Mouse (Mus musculus): Measurements from ENCODE around the gene Ift88. TPM values are rescaled to one million over a fixed set of nuclear protein-coding genes. Genes with fewer than 3 reads are reported as not detected.

Ift88 gene
- total RNA-seq, 2 experiments from 2014 or later: 3.7 to 5.1 TPM

- intact Hi-C loops (cut with DNase I): no loop called here
- no peak for DNase-seq (ENCODE audit: low spot score)
These were observed 131.7 kb downstream of the Ift88 start for GRCm38 (mm10) chr14:57555471-57556070.

- DNase-seq (ENCODE audit: low spot score): no peak
These were observed 133.1 kb downstream of the Ift88 start for GRCm38 (mm10) chr14:57556922-57557321.

GRCm38 (mm10) chr14:57565626-57566025, 141.8 kb downstream of the Ift88 start:
- DNase-seq (ENCODE audit: low spot score): no peak
- intact Hi-C loops (cut with DNase I): no loop called here

More at GRCm38 (mm10) chr14:57556922-57557321, 133.1 kb downstream of the Ift88 start:
- intact Hi-C loops (cut with DNase I): no loop called here

Other genes with a start within 250 kb of the Ift88 start
- gene Cryl1, start 25.5 kb upstream of the Ift88 start, total RNA-seq (2021): 1 to 10 TPM; 5.3 to 6.1 TPM
- 1 to 10 TPM; 3.2 to 3.8 TPM for gene Il17d, start 100.7 kb downstream of the Ift88 start, total RNA-seq (2021)
- 10 to 100 TPM; 29.6 to 30.2 TPM for gene Eef1akmt1, start 147.6 kb downstream of the Ift88 start, total RNA-seq (2021)
- gene Xpo4, start 241.4 kb downstream of the Ift88 start, total RNA-seq (2021): 10 to 100 TPM; 11.2 to 11.9 TPM